Mouse (Mus musculus): ENCODE data around the gene Degs2.
"Not testable (repeated sequence)": the region's sequence is repeated elsewhere in the genome, so short reads cannot be mapped to it uniquely, and the experiment has no call there.

- TF ChIP-seq CTCF (IDR thresholded peaks at IDR 0.05; ENCODE audit: low read depth, low read length), result peak; percentile 32; the same call in 1 of the 2 replicates
- TF ChIP-seq POLR2A (IDR thresholded peaks at IDR 0.05; ENCODE audit: borderline replicate concordance, low read depth, low read length), result not testable (repeated sequence)
Measured at GRCm38 (mm10) chr12:108713972-108714371, 11.9 kb upstream of the Degs2 start.

All from bone marrow macrophage, adult 2 months (primary cell).